Mouse (Mus musculus) hindbrain, embryonic 10.5 days (tissue): ENCODE measurements around the gene A530084C06Rik. TPM values are rescaled to one million over a fixed set of nuclear protein-coding genes. Genes with fewer than 3 reads are reported as not detected.

ENCODE experiments used
- DNase-seq: peaks from one replicate; pipeline ENCODE4 v3.0.0-alpha.2; 2017; ENCODE audit warnings: low spot score
- H3K27ac ChIP-seq: fragments of 300-500 bp; sonication (generic); 2 replicates; pipeline ENCODE4 v1.5.1; 2016; ENCODE audit warnings: mild to moderate bottlenecking, moderate library complexity
- H3K27me3 ChIP-seq: fragments of 300-500 bp; sonication (generic); 2 replicates; pipeline ENCODE4 v1.6.1; 2016; ENCODE audit warnings: mild to moderate bottlenecking; ENCODE audit not compliant: poor library complexity, insufficient read depth, severe bottlenecking
- H3K36me3 ChIP-seq: fragments of 300-500 bp; sonication (generic); 2 replicates; pipeline ENCODE4 v1.6.1; 2016; ENCODE audit warnings: mild to moderate bottlenecking, moderate library complexity
- H3K4me1 ChIP-seq: fragments of 300-500 bp; sonication (generic); replicated peaks from 2 replicates; pipeline ENCODE4 v1.6.1; 2016; ENCODE audit warnings: mild to moderate bottlenecking
- H3K4me3 ChIP-seq: fragments of 300-500 bp; sonication (generic); 2 replicates; pipeline ENCODE4 v1.5.1; 2016; ENCODE audit warnings: mild to moderate bottlenecking, moderate library complexity
- H3K9me3 ChIP-seq: fragments of 300-500 bp; sonication (generic); 2 replicates; pipeline ENCODE4 v1.6.1; 2016; ENCODE audit warnings: mild to moderate bottlenecking, moderate library complexity
- WGBS: fragments of 180-500 bp; shearing (Covaris S2); methylation state at CpG from one replicate; pipeline ENCODE4 v1.1.7; 2016; 5-methylcytosine and 5-hydroxymethylcytosine counted together
- polyA plus RNA-seq: library from polyadenylated mRNA; unstranded; fragments of >200 nt; fragmentation: Nextera tagmentation; extraction: Ambion mirVana; gene quantifications from 2 replicates; pipeline ENCODE4 v1.2.1, GENCODE M21; 2016

Gene A530084C06Rik
- polyA plus RNA-seq, 1 experiment from 2014 or later: not detected

DNA sequence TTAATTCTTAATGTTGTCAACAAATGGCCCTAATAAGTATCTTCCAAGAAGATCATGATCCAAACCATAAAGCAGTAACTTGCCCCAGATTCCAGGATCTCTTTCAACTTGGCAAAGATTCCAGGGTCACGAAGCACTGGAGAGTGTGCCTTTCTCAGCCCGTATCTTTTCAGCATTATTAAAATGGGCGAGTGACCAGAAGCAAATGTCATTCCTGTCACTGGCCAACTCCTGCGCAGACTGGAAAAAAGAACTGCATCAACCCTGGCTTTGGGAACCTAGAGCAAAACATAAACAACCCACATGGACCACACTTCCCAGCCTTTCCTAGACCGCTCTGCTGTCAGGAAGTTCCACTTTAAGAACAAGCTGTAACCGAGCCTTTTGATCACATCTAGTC lies 5.3 kb upstream of the A530084C06Rik start:
- Histone ChIP-seq H3K4me1 (peaks cover 12% of the 10 kb centered on the region), H3K4me3 (no peak overlapping the region), H3K9me3 (no peaks in the 10 kb centered on the region), H3K36me3 (no peaks in the 10 kb centered on the region), H3K27me3 (peaks cover 67% of the 10 kb centered on the region), H3K27ac (no peak overlapping the region)
- WGBS: 65% methylated on average over 6 of the region's 6 CpGs
- no peak for DNase-seq

DNA sequence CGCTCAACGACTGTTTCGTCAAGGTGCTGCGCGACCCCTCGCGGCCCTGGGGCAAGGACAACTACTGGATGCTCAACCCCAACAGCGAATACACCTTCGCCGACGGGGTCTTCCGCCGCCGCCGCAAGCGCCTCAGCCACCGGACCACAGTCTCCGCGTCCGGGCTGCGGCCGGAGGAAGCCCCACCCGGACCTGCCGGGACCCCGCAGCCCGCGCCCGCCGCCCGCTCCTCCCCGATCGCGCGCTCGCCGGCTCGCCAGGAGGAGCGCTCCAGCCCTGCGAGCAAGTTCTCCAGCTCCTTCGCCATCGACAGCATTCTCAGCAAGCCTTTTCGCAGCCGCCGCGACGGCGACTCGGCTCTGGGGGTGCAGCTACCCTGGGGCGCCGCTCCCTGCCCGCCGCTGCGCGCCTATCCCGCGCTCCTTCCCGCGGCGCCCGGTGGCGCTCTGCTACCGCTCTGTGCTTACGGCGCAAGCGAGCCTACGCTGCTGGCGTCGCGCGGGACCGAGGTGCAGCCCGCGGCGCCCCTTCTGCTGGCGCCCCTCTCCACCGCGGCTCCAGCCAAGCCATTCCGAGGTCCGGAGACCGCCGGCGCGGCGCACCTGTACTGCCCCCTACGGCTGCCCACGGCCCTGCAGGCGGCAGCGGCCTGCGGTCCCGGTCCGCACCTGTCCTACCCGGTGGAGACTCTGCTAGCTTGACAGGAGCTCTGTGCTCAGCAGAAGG lies 449 bp upstream of the A530084C06Rik start:
- H3K9me3 ChIP-seq: no peaks in the 10 kb centered on the region
- WGBS: under 1% methylated on average over 92 of the region's 92 CpGs

DNA sequence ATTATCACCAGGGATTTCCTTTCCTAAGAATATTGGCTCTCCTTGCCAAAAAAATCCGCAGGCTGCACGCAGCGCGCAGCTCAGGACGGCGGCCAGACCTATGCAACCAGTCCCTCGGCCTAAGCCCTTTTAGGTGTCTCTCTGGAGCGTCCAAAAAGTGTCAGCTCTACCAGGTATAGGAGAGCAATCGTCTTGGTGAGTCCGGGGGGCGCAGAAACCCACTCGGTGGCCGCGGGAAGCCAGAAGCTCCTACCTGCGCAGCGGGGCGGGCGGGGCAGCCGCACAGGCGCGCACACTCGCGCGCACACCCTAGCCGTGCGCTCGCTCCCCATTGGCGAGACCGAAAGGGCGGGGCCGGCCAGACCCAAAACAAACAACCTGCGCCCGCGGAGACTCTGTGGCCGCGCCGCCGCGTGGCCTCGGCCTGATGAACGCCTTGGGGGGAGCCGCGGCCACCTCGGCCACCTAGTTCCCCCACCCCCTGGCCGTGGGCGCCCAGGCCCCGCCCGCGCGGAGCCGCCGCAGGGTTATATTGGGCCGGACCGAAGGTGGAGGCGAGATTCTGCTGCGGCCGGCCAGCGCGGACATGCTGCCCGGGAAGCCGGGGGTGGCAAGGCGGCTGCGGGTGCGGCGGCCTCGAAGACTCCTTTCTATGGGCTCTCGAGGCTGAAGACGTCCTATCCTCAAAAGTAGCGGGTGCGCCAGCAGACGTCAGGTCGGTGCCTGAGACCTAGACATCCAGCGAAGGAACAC lies 1.2 kb downstream of the A530084C06Rik start:
- Histone ChIP-seq H3K27ac (peak overlapping the region; percentile 64; the same call in 1 of the 2 replicates), H3K36me3 (no peaks in the 10 kb centered on the region), H3K27me3 (peaks cover 94% of the 10 kb centered on the region), H3K4me3 (peak overlapping the region; percentile 64), H3K9me3 (no peaks in the 10 kb centered on the region), H3K4me1 (peaks cover 30% of the 10 kb centered on the region)
- WGBS: under 1% methylated on average over 73 of the region's 73 CpGs
- DNase-seq: peak; percentile 59

More for the DNA sequence above, 449 bp upstream of the A530084C06Rik start:
- peak overlapping the region; percentile 62; the same call in 1 of the 2 replicates for H3K27ac ChIP-seq
- peak overlapping the region; percentile 64 for H3K4me3 ChIP-seq
- peaks cover 99% of the 10 kb centered on the region for H3K27me3 ChIP-seq
- H3K4me1 ChIP-seq: peaks cover 30% of the 10 kb centered on the region
- peak; percentile 70 for DNase-seq
- H3K36me3 ChIP-seq: no peaks in the 10 kb centered on the region

DNA sequence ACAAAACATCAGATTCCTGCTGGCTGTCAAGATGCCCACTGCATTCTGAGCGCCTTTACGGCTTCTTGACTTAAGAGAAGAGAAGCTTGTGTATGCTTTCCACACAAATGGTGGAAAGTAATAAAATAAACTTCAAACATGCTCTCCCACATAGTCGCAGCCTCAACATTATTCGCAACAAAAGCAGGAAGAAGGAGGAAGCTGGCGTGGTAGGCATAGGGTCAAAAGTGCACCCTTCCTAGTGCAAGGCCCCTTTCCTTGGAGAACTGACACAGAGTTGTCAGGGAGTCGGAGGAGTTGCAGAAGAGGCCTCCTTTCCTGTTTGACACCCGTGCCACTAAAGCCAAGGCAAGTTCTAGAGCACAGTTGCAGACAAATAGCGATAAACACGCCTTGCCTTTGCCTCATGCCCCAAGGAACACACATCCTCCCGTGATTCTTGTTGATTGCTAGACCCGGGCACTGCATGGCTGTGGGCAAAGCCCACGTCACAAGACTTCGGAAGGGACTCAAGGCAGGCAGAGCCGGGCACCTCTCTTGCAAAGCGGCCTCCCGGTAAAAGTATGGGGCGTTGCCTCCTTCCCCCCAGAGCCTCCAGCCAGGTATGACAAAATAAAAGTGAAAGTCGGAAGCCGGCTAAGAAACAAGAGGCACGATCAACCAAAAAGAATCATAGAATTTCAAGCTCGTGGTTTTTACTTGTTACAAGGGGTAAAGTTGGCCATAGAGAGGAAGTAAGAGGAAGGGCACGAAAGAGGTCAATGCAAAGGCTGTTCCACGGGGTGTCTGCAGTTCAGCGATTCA lies 2.0 kb downstream of the A530084C06Rik start:
- no peak overlapping the region for H3K27ac ChIP-seq
- H3K27me3 ChIP-seq: peaks cover 86% of the 10 kb centered on the region
- no peaks in the 10 kb centered on the region for H3K36me3 ChIP-seq
- 5% methylated on average over 24 of the region's 24 CpGs for WGBS
- peak overlapping the region; percentile 64 for H3K4me3 ChIP-seq
- H3K4me1 ChIP-seq: peaks cover 30% of the 10 kb centered on the region
- no peaks in the 10 kb centered on the region for H3K9me3 ChIP-seq
- DNase-seq: peak; percentile 36

DNA sequence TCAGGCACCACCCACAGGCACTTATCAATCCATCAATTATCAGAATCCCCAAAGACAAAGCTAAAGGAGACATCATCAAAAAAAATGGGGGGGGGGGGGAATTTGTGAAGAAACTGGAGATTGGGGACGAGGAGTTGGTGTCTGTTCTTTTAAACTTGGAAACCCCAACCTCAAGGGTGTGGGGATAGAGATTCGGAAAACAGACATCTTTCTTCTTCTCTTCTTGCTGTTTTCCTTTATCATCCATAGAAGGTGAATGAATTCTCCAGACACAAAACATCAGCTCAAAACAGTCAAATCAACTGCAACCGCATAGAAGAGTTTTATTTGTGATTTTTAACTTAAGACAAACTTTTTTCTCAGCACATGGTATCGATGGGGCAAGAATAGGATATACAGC lies 3.3 kb downstream of the A530084C06Rik start, which contains the start of gene Foxq1:
Gene Foxq1 (plus strand): TSS at position 301 of the 400 bp plus-strand sequence.
- Histone ChIP-seq H3K36me3 (no peaks in the 10 kb centered on the region), H3K4me1 (peaks cover 30% of the 10 kb centered on the region), H3K27me3 (peaks cover 73% of the 10 kb centered on the region), H3K27ac (no peak within 1 kb of the TSS), H3K9me3 (no peaks in the 10 kb centered on the region), H3K4me3 (no peak within 1 kb of the TSS)
- DNase-seq: no peak
- 75% methylated on average over 4 of the region's 4 CpGs for WGBS

DNA sequence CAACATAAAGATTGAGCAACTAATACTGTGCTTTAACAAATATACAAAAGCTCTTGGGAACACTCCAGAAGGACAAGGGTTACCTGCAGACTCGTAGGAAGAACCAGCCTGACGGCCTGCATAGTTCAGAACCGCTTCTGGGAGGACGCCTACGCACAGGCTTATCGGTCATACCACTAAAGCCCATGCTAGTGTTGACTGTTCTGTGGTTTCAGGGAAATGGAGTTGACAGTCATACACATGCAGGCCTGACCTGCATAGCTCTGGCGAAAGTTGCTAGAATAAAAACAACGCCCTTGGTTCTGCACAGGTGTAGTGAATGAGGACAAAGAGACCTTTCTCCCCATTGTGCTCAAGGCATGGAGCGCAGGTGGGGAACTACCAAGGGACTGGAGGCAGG lies 11.5 kb downstream of the A530084C06Rik start:
- 87% methylated on average over 9 of the region's 9 CpGs for WGBS
- H3K27ac ChIP-seq: no peak overlapping the region
- H3K4me3 ChIP-seq: no peak overlapping the region
- H3K4me1 ChIP-seq: 0 out of 2 replicates have a peak, but pooled peaks cover 3% of the 10 kb centered on the region
- H3K9me3 ChIP-seq: no peaks in the 10 kb centered on the region
- H3K36me3 ChIP-seq: no peaks in the 10 kb centered on the region
- H3K27me3 ChIP-seq: no peaks in the 10 kb centered on the region; the same call in 1 of the 2 replicates
- DNase-seq: no peak

DNA sequence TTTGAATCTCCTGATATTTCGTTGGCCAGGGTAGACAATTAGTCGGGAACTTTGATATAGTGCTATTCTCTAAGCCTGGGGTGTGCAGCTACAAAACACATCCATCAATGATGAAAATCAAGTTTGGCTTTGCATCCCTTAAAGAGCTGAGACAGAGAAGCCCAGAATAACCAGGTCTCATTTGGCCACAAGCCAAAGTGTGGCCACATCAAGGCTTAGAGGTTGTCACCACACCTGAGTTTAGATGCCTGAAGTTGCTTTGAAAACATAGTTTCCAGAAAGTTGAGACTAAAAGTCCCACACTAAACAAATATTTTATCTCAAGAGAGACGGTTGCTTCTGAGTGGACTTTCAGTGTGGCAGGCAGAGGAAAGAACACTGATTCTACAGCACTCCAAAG lies 11.9 kb downstream of the A530084C06Rik start:
- no peak for DNase-seq
- H3K27ac ChIP-seq: no peak overlapping the region
- 0 out of 2 replicates have a peak, but pooled peaks cover 3% of the 10 kb centered on the region for H3K4me1 ChIP-seq
- no peak overlapping the region for H3K4me3 ChIP-seq
- 94% methylated on average over 3 of the region's 3 CpGs for WGBS
- no peaks in the 10 kb centered on the region for H3K36me3 ChIP-seq
- no peaks in the 10 kb centered on the region for H3K9me3 ChIP-seq
- H3K27me3 ChIP-seq: no peaks in the 10 kb centered on the region; the same call in 1 of the 2 replicates

DNA sequence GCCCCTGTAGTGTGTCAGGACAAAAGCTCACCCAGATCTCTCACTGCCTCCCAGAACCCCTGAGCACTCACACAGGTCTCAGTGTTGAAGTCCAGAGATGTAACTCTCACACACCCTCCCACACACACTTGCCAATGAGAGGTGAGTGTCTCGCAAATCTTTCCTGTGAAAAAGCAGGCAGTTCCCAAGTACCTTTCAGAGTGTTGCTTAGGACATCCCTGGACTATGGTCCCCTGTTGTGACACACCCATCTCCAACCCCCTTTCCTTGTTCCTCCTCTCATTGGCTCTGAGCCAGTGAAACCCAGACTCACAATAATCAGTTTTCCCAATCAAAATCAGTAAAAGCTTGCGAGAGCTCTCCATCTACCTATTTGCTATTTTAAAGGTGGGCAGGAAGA lies 12.3 kb downstream of the A530084C06Rik start:
- H3K27ac ChIP-seq: no peak overlapping the region
- no peaks in the 10 kb centered on the region; the same call in 1 of the 2 replicates for H3K27me3 ChIP-seq
- 0 out of 2 replicates have a peak, but pooled peaks cover 3% of the 10 kb centered on the region for H3K4me1 ChIP-seq
- H3K36me3 ChIP-seq: no peaks in the 10 kb centered on the region
- WGBS: 82% methylated on average over 2 of the region's 2 CpGs
- no peak for DNase-seq
- H3K4me3 ChIP-seq: no peak overlapping the region
- no peaks in the 10 kb centered on the region for H3K9me3 ChIP-seq

DNA sequence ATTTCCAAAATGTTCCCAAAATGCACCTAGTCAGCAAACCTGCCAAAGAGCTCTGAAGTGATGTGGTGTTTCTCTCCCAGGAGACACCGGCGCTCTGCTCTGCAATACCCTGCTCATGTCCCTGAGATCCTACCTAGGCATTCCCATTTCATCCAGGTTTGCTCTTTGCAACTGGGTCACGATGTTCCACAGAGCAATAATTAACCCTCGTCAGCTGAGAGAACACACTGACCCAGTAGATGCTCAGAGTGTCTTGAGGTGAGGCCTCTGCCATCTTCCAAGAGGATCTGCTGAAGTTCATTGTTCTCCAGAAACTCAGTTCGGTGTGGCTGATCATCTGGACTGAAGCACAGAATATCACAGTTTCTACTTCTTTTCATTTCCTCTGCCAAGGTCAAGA lies 16.1 kb downstream of the A530084C06Rik start:
- Histone ChIP-seq H3K36me3 (no peaks in the 10 kb centered on the region), H3K4me1 (0 out of 2 replicates have a peak, but pooled peaks cover 3% of the 10 kb centered on the region), H3K27me3 (no peaks in the 10 kb centered on the region), H3K27ac (no peak overlapping the region), H3K9me3 (no peaks in the 10 kb centered on the region), H3K4me3 (no peak overlapping the region)
- no peak for DNase-seq
- 93% methylated on average over 5 of the region's 5 CpGs for WGBS

DNA sequence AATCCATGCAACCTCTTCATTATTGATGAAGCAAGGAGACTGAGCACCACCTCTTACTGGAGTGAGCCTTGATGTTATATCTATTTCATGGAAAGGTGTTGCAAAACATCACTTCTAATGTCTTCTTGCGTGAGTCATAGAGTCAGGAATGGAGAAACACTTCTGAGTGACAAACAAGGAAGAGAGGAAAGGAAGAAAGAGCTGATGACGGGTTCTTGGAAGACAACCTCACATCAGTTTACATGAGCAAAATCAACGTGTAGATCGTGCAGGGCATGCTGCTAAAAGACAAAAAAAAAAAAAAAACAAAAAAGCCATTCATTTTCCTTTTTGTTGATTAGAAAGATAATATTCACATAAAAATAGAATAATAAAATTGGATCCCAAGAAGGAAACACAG lies 24.4 kb downstream of the A530084C06Rik start:
- Histone ChIP-seq H3K9me3 (no peaks in the 10 kb centered on the region), H3K4me1 (peaks cover 10% of the 10 kb centered on the region), H3K27ac (no peak overlapping the region), H3K36me3 (no peaks in the 10 kb centered on the region), H3K4me3 (no peak overlapping the region), H3K27me3 (peaks cover 8% of the 10 kb centered on the region; the same call in 1 of the 2 replicates)
- 84% methylated on average over 4 of the region's 4 CpGs for WGBS
- DNase-seq: no peak

DNA sequence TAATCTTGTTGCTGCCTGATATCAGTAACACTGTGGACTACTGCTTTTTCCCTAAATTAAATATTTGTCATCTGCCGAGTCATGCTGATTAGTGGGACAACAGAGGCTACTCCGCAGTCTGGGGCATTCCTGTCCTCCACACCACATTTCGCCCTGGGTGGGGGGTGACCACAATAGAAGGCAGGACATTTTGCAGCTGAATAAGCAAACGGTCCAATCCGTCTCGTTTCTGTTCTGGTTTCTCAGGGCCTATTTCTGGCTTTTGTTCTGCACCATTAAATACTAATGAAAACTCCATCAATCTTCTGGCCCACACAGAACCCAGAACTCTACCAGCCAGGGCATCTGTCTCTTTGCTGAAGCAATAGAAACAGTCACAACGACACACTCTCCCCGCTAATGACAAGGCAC lies 27.5 kb downstream of the A530084C06Rik start:
- Histone ChIP-seq H3K36me3 (no peaks in the 10 kb centered on the region), H3K4me1 (peaks cover 10% of the 10 kb centered on the region), H3K9me3 (no peaks in the 10 kb centered on the region), H3K4me3 (no peak overlapping the region), H3K27ac (no peak overlapping the region), H3K27me3 (peaks cover 9% of the 10 kb centered on the region; the same call in 1 of the 2 replicates)
- WGBS: 31% methylated on average over 8 of the region's 8 CpGs
- DNase-seq: peak; percentile 21

DNA sequence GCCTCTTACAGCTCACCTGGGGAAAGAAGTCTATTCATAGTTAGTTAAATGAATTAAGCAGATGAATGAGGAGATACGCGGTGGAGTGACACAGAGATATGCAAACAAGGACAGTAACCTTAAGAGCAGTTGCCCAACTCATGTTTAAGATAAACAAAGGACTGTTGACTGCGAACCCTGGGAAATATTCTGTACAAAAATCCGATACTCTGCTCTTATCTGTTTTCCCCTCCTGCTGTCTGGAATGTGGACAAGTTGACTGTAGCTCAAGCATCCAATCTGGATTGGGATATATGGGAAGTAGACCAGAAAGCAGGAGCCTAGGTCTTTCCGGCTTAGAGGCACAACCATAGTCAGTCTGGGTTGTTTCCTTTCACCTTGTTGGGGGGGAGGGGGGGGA lies 27.9 kb downstream of the A530084C06Rik start:
- Histone ChIP-seq H3K27ac (no peak overlapping the region), H3K4me1 (peaks cover 10% of the 10 kb centered on the region), H3K4me3 (no peak overlapping the region), H3K9me3 (no peaks in the 10 kb centered on the region), H3K27me3 (0 out of 2 replicates have a peak, but pooled peaks cover 6% of the 10 kb centered on the region), H3K36me3 (no peaks in the 10 kb centered on the region)
- no peak for DNase-seq
- WGBS: 83% methylated on average over 5 of the region's 5 CpGs
